In genomic region chr11:114674180-114674579, GRCm38 (mm10) we compare ENCODE assay signal across 16 mouse cellular contexts. TPM values are rescaled to one million over a fixed set of nuclear protein-coding genes. Genes with fewer than 3 reads are reported as not detected.
DNase-seq lines count a peak whose midpoint lies in the region; ATAC-seq and TF ChIP-seq lines count a peak whose summit lies in the region.
"Had no signal": no experiment of that assay in that cellular context is flagged by ENCODE, and none has a peak within 500 bp of the region (broad histone marks: within the 10 kb centered on the region; RNA-seq: fewer than 3 reads in every experiment).

No protein-coding gene starts in this region.

- intact Hi-C loops in left cerebral cortex, postnatal 4 days (cut with DNase I): loop anchor here (5.0 kb wide), 1 partner anchor 238 kb away; no protein-coding TSS in a partner anchor

- H3K36me3 ChIP-seq in hindbrain, embryonic 14.5 days (replicated peaks; ENCODE audit: control insufficient read depth, insufficient read depth): peaks cover 44% of the 10 kb centered on the region
- peaks cover 13% of the 10 kb centered on the region; the same call in 1 of the 2 replicates for H3K36me3 ChIP-seq in hindbrain, embryonic 11.5 days (ENCODE audit: control insufficient read depth, insufficient read depth, low read length)
- H3K36me3 ChIP-seq in liver, postnatal 0 days (replicated peaks; ENCODE audit: insufficient read depth, low read length): peaks cover 36% of the 10 kb centered on the region
- H3K36me3 ChIP-seq in liver, embryonic 11.5 days (ENCODE audit: control insufficient read depth, insufficient read depth, low read length): peaks cover 30% of the 10 kb centered on the region

- DNase-seq in cerebellum, adult 11-12 months: peak; percentile 47
- no peak for DNase-seq in cerebellum, adult 9-10 months
- no peak for DNase-seq in hindbrain, embryonic 14.5 days (ENCODE audit: low spot score)
- no peak for DNase-seq in hindbrain, embryonic 11.5 days (ENCODE audit: low spot score)
- DNase-seq in liver, postnatal 0 days: no peak
- no peak for DNase-seq in liver, embryonic 11.5 days (ENCODE audit: low spot score)
- no peak for DNase-seq in thymus, postnatal 25 days
- no peak for DNase-seq in left cerebral cortex, postnatal 4 days
- DNase-seq: adrenal gland, postnatal 14 days; cerebellum, adult 8-10 months; gastrocnemius, postnatal 36 days; lung, adult 18-20 months; lung, postnatal 36 days; right cerebral cortex, adult 18-20 months had no signal

- peak overlapping the region; percentile 11; the same call in 1 of the 2 replicates for H3K27ac ChIP-seq in hindbrain, embryonic 14.5 days
- no peak overlapping the region for H3K27ac ChIP-seq in hindbrain, embryonic 11.5 days (ENCODE audit: low read depth, low read length)
- H3K27ac ChIP-seq in liver, postnatal 0 days (ENCODE audit: low read depth): no peak overlapping the region
- no peak overlapping the region for H3K27ac ChIP-seq in liver, embryonic 11.5 days (ENCODE audit: low read depth, low read length)
- H3K27ac ChIP-seq: midbrain, embryonic 10.5 days; stomach, embryonic 15.5 days had no signal

- peaks cover 27% of the 10 kb centered on the region for H3K4me1 ChIP-seq in hindbrain, embryonic 14.5 days (replicated peaks; ENCODE audit: control insufficient read depth, insufficient read depth, low read length)
- H3K4me1 ChIP-seq in hindbrain, embryonic 11.5 days (replicated peaks; ENCODE audit: control insufficient read depth, insufficient read depth, low read length): peaks cover 10% of the 10 kb centered on the region
- peaks cover 36% of the 10 kb centered on the region for H3K4me1 ChIP-seq in liver, postnatal 0 days (ENCODE audit: insufficient read depth)
- peaks cover 38% of the 10 kb centered on the region for H3K4me1 ChIP-seq in liver, embryonic 11.5 days (replicated peaks; ENCODE audit: control insufficient read depth, insufficient read depth, low read length)

- TF ChIP-seq EP300 in liver, postnatal 0 days (IDR thresholded peaks at IDR 0.05; ENCODE audit: low read depth): no peak

- H3K27me3 ChIP-seq in hindbrain, embryonic 14.5 days (ENCODE audit: control insufficient read depth, insufficient read depth, low read length): peaks cover 9% of the 10 kb centered on the region; the same call in 1 of the 2 replicates
- H3K27me3 ChIP-seq in hindbrain, embryonic 11.5 days (ENCODE audit: control insufficient read depth, insufficient read depth, low read length): no peaks in the 10 kb centered on the region
- H3K27me3 ChIP-seq in liver, postnatal 0 days (ENCODE audit: insufficient read depth, low read length): no peaks in the 10 kb centered on the region
- H3K27me3 ChIP-seq in liver, embryonic 11.5 days (replicated peaks; ENCODE audit: control insufficient read depth, insufficient read depth, low read length): no peaks in the 10 kb centered on the region
- H3K27me3 ChIP-seq: stomach, embryonic 15.5 days had no signal

- no peak overlapping the region for H3K4me2 ChIP-seq in hindbrain, embryonic 14.5 days (replicated peaks)
- no peak overlapping the region for H3K4me2 ChIP-seq in hindbrain, embryonic 11.5 days (replicated peaks; ENCODE audit: low read depth, low read length)
- H3K4me2 ChIP-seq in liver, postnatal 0 days (ENCODE audit: low read depth, low read length): no peak overlapping the region
- H3K4me2 ChIP-seq in liver, embryonic 11.5 days: no peak overlapping the region
- H3K4me2 ChIP-seq: stomach, embryonic 15.5 days had no signal

- H3K9ac ChIP-seq in hindbrain, embryonic 14.5 days: no peak overlapping the region; the same call in 1 of the 2 replicates
- no peak overlapping the region for H3K9ac ChIP-seq in hindbrain, embryonic 11.5 days (ENCODE audit: low read depth, low read length)
- H3K9ac ChIP-seq in liver, postnatal 0 days (replicated peaks): 0 out of 2 replicates have a peak overlapping the region, but pooled peaks have one; percentile 21
- H3K9ac ChIP-seq in liver, embryonic 11.5 days (ENCODE audit: low read depth, low read length): no peak overlapping the region
- H3K9ac ChIP-seq: stomach, embryonic 15.5 days had no signal

- WGBS in hindbrain, embryonic 14.5 days: 53% methylated on average over 8 of the region's 8 CpGs
- WGBS in hindbrain, embryonic 11.5 days: 53% methylated on average over 8 of the region's 8 CpGs
- 53% methylated on average over 8 of the region's 8 CpGs for WGBS in liver, postnatal 0 days (ENCODE audit: insufficient replicate concordance)
- 46% methylated on average over 8 of the region's 8 CpGs for WGBS in liver, embryonic 11.5 days

- H3K4me3 ChIP-seq in hindbrain, embryonic 14.5 days (replicated peaks; ENCODE audit: low read length): no peak overlapping the region
- H3K4me3 ChIP-seq in hindbrain, embryonic 11.5 days (ENCODE audit: low read depth, low read length): no peak overlapping the region
- H3K4me3 ChIP-seq in liver, postnatal 0 days (ENCODE audit: low read depth, low read length): no peak overlapping the region
- H3K4me3 ChIP-seq in liver, embryonic 11.5 days (ENCODE audit: low read depth, low read length): no peak overlapping the region
- H3K4me3 ChIP-seq: midbrain, embryonic 10.5 days; stomach, embryonic 15.5 days had no signal

- no peaks in the 10 kb centered on the region for H3K9me3 ChIP-seq in hindbrain, embryonic 14.5 days (ENCODE audit: control insufficient read depth, low read length)
- no peaks in the 10 kb centered on the region for H3K9me3 ChIP-seq in hindbrain, embryonic 11.5 days (ENCODE audit: control insufficient read depth, low read length)
- no peaks in the 10 kb centered on the region for H3K9me3 ChIP-seq in liver, postnatal 0 days (ENCODE audit: low read length)
- no peaks in the 10 kb centered on the region for H3K9me3 ChIP-seq in liver, embryonic 11.5 days (ENCODE audit: control insufficient read depth, low read length)
- H3K9me3 ChIP-seq: midbrain, embryonic 10.5 days; stomach, embryonic 15.5 days had no signal

- TF ChIP-seq CTCF in liver, postnatal 0 days (IDR thresholded peaks at IDR 0.05; ENCODE audit: low read depth): no peak

- no peak for ATAC-seq in hindbrain, embryonic 14.5 days (ENCODE audit: low FRiP score)
- ATAC-seq in hindbrain, embryonic 11.5 days (ENCODE audit: low FRiP score): no peak
- ATAC-seq in liver, postnatal 0 days: no peak
- no peak for ATAC-seq in liver, embryonic 11.5 days (replicated peaks; ENCODE audit: low FRiP score)

RNA-seq across cellular contexts. Expression of gene Ttyh2, which starts 1.1 kb away (rescaled TPM):
- polyA plus RNA-seq in hindbrain, embryonic 14.5 days (2014; fragmentation: Nextera tagmentation; extraction: Ambion mirVana): 32.0 and 35.1 TPM in 2 replicates
- polyA plus RNA-seq in hindbrain, embryonic 11.5 days (2014; fragmentation: Nextera tagmentation; extraction: Ambion mirVana): 15.3 and 16.0 TPM in 2 replicates
- polyA plus RNA-seq in liver, postnatal 0 days (2015; fragmentation: Nextera tagmentation; extraction: Ambion mirVana): 22.1 and 23.7 TPM in 2 replicates
- 7.1 and 7.4 TPM in 2 replicates for polyA plus RNA-seq in liver, embryonic 11.5 days (2014; fragmentation: Nextera tagmentation; extraction: Ambion mirVana)
- total RNA-seq in left cerebral cortex, postnatal 4 days (2021): 10 to 100 TPM; 19.9 to 21.4 TPM

RNA-seq across cellular contexts. Expression of gene Rpl38, which starts 5.9 kb away (rescaled TPM):
- polyA plus RNA-seq in hindbrain, embryonic 14.5 days (2014; fragmentation: Nextera tagmentation; extraction: Ambion mirVana): 694 and 869 TPM in 2 replicates
- polyA plus RNA-seq in hindbrain, embryonic 11.5 days (2014; fragmentation: Nextera tagmentation; extraction: Ambion mirVana): 833 and 865 TPM in 2 replicates
- polyA plus RNA-seq in liver, postnatal 0 days (2015; fragmentation: Nextera tagmentation; extraction: Ambion mirVana): 793 and 837 TPM in 2 replicates
- 1,440 and 1,641 TPM in 2 replicates for polyA plus RNA-seq in liver, embryonic 11.5 days (2014; fragmentation: Nextera tagmentation; extraction: Ambion mirVana)
- total RNA-seq in left cerebral cortex, postnatal 4 days (2021): 1,000 to 10,000 TPM; 1,144 to 1,233 TPM

RNA-seq across cellular contexts. Expression of gene Dnaic2, which starts 53.0 kb away (rescaled TPM):
- 1.9 and 2.5 TPM in 2 replicates for polyA plus RNA-seq in hindbrain, embryonic 14.5 days (2014; fragmentation: Nextera tagmentation; extraction: Ambion mirVana)
- 4.6 and 4.8 TPM in 2 replicates for polyA plus RNA-seq in hindbrain, embryonic 11.5 days (2014; fragmentation: Nextera tagmentation; extraction: Ambion mirVana)
- 0.13 TPM in 1 of 2 replicates, not detected in the other for polyA plus RNA-seq in liver, postnatal 0 days (2015; fragmentation: Nextera tagmentation; extraction: Ambion mirVana)
- not detected in 2 replicates for polyA plus RNA-seq in liver, embryonic 11.5 days (2014; fragmentation: Nextera tagmentation; extraction: Ambion mirVana)
- 1 to 10 TPM; 1.5 to 1.8 TPM for total RNA-seq in left cerebral cortex, postnatal 4 days (2021)
